Mouse (Mus musculus) inflammation-experienced regulatory T-cells, adult 6 months (primary cell): ENCODE results near the gene Mat1a. TPM values are rescaled to one million over a fixed set of nuclear protein-coding genes. Genes with fewer than 3 reads are reported as not detected.

Experiments used
- ATAC-seq: one replicate; pipeline ENCODE4 v1.8.0; 2017
- polyA plus RNA-seq, 3 experiments: library from polyadenylated mRNA; unstranded; fragments of 100-300 nt; shearing (Covaris generic); gene quantifications; one replicate each; pipeline ENCODE4 v1.2.1; 2017

Mat1a gene
- polyA plus RNA-seq, 3 experiments from 2014 or later: not detected

DNA sequence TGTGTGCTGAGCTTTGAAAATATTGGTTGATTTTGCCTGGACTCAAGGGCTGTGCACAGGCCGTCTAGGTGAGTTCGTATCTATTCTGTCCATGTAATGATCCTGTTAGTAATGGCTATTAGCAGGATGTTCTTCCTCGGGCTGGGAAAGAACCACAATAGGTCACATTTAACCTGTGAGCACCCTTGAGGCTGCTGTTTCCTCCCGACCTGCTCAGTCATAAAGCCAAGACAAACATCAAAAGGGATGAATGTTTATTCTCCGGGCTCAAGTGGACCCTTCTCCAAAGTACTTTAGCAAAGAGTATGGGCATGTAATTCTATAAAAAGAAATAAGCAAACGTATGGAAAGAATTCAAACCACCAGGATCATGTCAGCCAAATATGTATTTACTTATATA lies 41.2 kb downstream of the Mat1a start:
- no peak for ATAC-seq

DNA sequence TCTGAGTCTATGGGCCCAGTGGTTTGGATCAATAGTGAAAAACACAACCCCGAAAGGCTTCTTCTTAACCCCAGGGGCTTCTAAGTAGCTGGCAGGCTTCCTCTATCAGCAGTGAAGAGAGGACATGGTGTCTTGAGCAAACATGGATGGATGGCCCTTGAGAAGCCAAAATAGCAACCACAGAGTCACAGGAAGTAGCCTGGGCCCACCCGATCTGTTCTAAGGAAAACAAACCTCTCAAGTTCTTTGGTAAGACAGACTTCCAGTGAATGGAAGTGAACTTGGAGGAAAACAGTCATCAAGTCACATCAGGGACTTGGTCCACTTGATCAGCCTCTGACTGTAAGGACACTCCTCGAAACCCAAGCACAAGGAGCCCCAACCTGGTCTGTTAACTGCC lies 42.1 kb downstream of the Mat1a start:
- ATAC-seq: no peak

DNA sequence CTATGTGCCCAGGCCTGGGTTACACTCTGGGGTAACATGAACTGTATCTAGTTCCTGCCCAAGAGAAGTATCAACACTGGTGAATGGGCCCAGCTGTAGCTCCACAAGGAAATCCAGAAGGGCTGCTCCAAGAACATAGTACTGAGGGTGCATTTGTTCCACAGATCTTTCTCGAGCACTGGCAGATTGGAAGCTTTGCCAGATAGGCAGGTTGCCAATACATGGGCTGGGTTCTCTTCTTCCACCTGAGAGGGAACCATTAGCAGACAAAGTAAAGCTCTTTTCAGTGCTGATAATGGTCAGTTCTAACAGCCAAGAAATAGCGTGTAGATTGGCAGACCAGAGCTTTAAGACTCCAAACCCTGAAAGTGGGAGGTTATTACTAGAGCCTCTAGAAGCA lies 42.5 kb downstream of the Mat1a start:
- no peak for ATAC-seq

DNA sequence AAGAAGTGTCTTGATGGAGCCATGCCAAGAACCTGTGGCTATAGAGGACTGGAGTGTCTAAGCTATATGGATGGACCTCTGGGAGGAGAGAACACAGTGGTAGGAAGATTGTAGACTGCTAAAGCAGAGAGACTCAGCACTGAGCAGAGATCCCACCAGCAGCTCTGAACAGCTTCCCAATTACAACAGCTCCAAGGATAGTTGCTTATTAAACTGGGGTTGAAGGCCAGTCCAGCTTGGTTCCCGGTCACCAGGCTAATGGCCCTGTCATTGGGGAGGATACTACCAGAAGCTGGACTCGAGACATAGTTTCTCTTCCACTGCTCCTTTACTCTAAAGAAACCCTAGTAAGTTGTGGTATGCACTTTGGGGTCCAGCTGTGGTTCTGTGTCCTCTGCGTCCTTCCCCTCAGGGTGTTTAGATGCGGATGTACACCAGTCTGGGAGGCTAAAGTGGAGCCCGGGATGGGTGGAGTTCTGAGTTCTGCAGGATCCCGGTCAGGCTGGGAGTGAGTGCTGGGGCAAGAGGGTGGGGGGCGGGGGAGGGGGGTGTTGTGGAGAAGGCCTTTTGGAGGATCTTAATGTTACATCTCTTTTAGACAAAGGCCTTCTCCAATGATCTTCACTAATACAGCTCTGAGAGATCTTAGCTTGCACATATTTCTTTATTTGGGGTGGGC lies 46.5 kb downstream of the Mat1a start, which contains the start of gene Mbl1:
Gene Mbl1, plus strand, starts transcription at position 239 of the 679 bp plus-strand sequence.
- no peak for ATAC-seq

DNA sequence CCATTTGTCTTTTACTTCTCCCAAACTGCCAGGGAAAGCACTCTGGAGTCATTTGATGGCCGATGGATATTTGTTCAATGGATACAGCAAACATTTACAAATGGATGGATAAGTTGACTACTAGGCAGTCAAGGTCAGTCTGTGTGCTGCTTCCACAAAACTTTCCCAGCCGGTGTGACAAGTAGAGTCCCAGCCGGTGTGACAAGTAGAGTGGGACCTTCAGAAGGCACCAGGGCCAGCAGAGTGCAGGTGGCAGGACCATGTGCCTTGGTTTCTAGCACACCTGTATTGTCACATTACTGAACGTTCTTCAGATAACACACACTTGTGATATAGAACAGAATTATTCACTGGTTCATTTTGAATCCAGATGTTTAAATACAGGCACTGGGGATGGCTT lies 55.2 kb downstream of the Mat1a start:
- no peak for ATAC-seq

GRCm38 (mm10) chr14:41160743-41161142 lies 55.9 kb downstream of the Mat1a start:
- no peak for ATAC-seq

DNA sequence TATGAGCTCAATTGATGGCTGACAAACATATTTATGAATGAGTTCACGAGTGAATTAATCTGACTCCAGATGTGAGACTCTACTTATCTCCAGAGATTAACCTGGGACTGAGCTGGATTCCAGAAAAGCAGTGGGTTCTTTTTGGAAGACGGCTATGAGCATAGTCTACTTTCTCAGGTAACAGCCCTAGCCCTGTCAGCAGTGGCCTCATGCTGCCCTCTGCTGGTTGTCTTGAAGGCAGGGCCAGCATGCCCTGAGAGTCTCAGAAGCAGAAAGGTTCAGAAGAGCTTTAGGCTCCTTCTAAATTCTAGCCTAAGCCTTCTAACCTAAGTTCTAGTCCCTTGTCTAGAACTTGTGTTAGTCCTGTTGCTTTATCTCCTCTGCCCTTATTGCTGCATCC lies 57.8 kb downstream of the Mat1a start:
- no peak for ATAC-seq

GRCm38 (mm10) chr14:41167278-41167677 lies 62.4 kb downstream of the Mat1a start:
- ATAC-seq: no peak

GRCm38 (mm10) chr14:41168567-41168966 lies 63.7 kb downstream of the Mat1a start:
- no peak for ATAC-seq

DNA sequence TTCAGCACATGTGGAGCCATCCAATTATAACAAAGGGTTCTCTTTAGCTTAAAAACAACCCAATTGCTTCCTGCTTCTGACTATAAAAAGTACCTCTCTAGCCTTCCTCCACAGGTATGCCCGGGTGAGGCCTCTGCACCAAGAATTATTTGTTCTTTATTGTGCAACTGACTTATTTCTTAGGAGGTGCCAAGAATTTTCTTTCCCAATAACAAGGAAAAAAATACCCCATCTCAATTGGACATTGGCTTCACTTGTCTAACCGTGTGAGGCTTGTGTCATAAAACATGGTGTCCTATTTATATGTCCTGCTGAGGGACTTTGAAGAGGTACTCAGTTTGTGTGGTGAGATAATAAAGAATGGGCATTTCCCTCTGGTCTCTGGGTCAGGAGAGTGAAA lies 65.7 kb downstream of the Mat1a start:
- ATAC-seq: no peak

Other genes with a start within 250 kb of the Mat1a start
- gene Sh2d4b, start 211.8 kb upstream of the Mat1a start, polyA plus RNA-seq: 1 to 10 TPM in 1 of 3 experiments, under 1 TPM in 2; 0.39 to 1.4 (median 0.71) TPM
- gene Tspan14, start 138.2 kb upstream of the Mat1a start, polyA plus RNA-seq: 10 to 100 TPM; 52.1 to 82.3 (median 65.1) TPM
- gene Fam213a, start 91.2 kb upstream of the Mat1a start, polyA plus RNA-seq: 1 to 10 TPM; 8.0 to 9.7 (median 8.3) TPM
- not detected for gene Dydc2, start 35.8 kb upstream of the Mat1a start, polyA plus RNA-seq
- gene Dydc1, start 32.1 kb upstream of the Mat1a start, polyA plus RNA-seq: not detected
- not detected for gene Sftpa1, start 26.7 kb downstream of the Mat1a start, polyA plus RNA-seq
- not detected for gene Mbl1, start 46.4 kb downstream of the Mat1a start, polyA plus RNA-seq
- not detected for gene Sftpd, start 80.1 kb downstream of the Mat1a start, polyA plus RNA-seq
- not detected for gene Gm2832, start 173.8 kb downstream of the Mat1a start, polyA plus RNA-seq
- not detected for gene Gm5798, start 243.6 kb downstream of the Mat1a start, polyA plus RNA-seq